Mouse (Mus musculus): ENCODE measurements around the gene Rfpl4.
"Not testable (repeated sequence)": the region's sequence is repeated elsewhere in the genome, so short reads cannot be mapped to it uniquely, and the experiment has no call there.

Rfpl4 gene

DNA sequence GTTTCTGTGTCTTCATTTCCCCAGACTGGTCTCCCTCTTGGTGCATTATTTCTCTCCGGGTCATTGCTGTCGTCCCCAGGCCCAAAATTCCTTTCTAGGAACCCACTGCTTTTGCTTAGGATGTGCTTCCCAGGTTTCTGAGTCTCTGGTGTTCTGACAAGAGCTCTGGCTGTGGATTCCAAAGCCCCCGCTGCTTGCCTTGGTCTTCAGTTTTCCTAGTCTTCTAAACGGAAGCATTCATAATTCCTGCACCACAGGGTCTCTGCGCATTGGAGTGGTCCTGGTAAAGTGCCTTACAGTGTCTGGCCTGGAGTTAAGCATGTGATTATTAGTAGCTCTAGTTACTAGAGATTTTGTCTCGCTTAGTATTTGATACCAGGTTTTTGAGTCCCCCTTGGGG, 35.9 kb downstream of the Rfpl4 start:
- DNase-seq (ENCODE audit: low spot score): no peak

DNA sequence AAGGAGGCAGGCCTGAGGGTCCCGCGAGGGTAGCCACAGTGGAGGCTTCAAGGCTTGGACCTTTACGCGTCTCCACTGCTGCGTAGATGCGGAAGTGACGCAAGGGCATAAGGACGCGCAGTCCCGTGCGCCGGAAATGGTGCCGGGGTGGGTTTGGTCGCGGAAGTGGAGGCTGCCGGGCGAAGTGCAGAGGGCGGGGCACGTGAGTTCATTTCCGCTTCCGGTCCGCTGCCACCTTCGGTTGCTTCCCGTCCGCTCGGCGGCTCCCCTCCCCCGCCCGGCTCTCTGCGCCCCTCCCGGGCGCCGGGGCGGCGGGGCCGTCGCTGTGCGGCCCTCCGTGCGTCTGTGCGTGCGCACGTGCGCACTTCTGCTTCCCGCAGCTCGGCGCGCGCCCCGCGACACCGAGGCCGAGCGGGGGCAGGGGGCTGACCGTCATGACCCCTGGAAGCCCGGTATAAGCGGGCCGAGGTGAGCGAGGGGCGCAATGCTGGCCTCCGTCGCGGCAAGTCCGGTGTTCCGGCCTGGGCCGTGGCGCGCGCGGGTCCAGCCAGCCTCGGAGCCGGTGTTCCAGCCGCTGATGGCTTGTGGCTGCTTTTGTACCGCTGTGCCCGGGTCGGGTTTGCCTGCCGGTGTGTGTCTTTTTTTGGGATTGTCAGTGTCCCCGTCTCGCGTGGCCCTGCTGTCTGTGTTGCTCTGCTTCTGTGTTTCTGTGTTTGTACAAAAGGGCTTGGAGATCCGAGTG, 36.6 kb downstream of the Rfpl4 start, which contains the start of gene Epn1:
Gene Epn1 (plus strand): TSS at position 226 of the 742 bp plus-strand sequence.
- DNase-seq (ENCODE audit: low spot score): peak; percentile 83

DNA sequence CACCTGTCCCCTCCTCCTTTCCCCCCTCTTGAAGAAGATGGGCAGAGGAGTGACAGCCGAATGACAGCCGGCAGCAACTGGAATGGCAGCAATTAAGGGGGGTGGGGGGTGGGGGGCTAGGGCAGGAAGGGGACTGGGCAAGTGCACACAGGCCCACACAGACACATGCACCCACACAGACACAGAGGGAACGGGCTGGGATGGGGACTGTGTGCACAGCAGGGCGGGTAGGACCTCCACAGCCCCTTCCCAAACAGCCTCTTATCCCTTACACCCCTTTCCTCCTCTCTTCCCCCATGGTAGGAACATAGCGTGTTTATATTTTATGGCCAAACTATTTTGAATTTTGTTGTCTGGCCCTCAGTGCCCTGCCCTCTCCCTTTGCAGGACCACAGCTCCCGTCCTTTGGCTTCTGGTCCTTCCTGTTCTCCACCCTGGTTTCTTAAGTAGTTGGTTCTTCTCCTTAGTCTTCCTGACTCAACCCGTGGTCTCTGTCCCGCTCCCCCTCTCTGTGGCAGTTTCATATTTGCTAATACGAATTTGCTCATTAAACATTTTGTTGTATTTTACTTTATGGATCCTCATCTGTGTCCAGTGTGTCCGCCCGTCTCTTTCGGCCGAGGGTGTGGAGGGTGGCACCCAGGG, 37.3 kb downstream of the Rfpl4 start:
- DNase-seq (ENCODE audit: low spot score): not testable (repeated sequence)

DNA sequence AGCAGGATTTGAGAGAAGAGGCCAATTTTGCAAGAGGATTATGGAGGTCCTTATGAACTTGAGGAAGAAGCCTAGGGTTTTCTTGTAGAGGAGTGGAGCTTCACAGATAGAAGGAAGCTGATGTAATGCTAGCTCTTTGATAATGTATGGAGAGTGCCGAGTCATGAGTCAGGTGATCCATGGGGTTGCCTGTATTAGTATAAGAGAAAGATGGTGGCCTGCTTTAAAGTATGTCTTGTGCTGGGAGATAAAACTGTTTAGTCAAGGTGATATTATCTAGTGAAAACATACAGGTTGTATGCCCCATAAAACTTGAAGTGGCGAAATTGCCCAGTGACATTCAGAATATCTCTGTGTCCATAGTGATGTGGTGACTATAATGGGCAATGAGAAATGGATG, 39.8 kb downstream of the Rfpl4 start:
- no peak for DNase-seq (ENCODE audit: low spot score)

DNA sequence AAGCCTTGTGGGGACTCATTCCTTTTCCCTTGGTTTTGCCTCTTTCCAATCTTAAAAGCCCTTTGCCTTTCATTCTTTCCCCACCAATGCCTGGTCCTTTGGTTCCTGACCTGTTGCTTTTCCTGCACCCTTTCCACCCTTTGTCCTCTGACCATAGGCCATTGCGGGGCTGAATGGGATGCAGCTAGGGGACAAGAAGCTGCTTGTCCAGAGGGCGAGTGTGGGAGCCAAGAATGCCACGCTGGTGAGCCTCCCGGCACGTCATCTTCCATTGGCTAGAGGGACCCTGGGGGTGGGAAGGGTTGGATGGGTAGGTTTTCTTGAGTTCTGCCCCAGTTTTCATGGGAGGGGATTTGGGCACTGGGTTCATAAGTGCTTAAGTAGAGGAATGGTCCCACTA, 41.8 kb downstream of the Rfpl4 start:
- no peak for DNase-seq (ENCODE audit: low spot score)

DNA sequence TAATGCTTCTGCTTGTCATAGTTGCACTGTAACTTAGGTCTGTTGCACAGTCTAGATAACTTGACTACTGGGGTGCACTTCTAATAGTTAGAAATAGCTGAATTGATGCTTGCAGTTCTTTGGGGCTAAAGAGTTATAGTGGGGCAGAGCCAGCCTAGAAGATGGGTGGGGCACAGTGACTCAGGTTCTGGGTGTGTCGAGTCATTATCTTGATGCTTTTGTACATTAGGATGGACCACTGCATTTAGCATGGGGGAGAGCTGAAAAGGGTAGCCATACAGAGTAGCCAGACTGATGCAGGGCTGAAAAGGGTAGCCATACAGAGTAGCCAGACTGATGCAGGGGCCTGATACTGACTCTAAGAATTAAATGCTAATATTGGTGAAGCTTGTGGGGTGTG, 43.2 kb downstream of the Rfpl4 start:
- no peak for DNase-seq (ENCODE audit: low spot score)

DNA sequence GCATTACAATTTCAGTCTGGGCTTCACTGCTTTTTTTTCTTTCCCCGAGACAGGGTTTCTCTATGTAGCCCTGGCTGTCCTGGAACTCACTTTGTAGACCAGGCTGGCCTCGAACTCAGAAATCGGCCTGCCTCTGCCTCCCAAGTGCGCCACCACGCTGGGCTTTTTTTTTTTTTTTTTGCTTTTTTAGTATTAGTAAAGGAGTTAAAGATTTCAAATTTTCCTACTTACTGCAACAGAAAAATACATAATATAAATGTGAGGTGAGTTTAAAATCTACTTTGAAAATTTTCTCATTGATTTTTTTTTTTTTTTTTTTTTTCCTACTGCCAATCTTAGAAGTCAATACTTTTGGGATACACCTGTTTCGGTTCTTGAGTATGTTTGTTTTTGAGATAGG, 51.9 kb downstream of the Rfpl4 start:
- DNase-seq (ENCODE audit: low spot score): no peak

DNA sequence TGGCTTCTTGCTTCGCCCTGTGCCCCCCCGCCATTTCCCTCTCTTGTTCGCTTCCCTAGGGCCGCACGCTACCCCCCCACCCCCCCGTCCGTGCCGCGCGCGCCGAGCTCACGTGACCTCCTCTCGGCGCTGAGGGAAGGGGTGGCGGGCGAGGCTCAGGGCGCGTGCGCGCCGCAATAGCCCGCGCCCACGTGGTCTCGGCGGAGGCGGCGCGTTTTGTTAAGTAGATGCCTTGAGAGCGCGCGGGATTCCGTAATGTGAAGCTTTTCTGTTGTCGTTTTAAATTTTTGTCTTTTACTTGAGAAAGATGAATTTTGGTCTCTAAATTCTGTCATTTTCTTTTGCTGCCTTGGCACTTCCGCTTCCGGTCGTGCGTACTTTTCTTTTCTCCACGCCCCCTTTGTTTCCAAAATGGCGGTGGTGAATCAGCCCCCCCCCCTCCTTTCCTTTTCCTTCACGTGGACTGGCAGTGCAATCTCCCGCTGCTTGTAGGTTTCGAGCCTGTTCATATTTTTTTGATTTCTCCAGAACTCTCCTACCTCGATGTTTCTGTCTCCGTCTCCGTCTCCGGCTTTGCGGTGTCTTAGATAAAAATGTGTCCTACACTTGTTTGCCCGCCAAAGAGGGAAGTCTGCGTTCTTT, 54.3 kb downstream of the Rfpl4 start:
- no peak for DNase-seq (ENCODE audit: low spot score)

DNA sequence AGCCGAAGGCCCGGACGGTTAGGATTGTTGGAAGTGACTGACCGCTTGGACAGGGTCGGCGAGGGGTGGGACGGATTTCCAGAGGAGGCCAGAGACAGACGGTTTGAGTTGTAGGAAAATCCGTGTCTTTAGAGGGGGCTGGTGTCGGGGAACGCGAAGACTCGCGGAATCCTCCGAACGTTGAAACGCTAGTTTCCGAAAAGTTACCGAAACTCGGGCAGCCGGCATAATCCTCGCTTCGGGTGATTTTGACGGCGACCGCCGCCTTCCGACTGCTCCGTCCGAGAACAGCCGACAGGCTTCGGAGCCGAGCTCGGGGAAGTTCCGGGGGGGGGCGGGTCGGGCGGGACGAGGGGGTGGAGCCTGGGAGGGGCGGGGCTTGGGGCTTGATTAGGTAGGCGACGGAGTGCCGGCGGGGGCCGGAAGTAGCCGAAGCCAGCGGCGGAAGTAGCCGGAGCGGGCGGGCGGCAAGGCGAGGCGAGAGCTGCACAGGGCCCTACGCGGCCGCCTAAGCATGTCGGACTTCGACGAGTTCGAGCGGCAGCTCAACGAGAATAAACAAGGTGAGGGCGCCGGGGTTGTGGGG, 54.9 kb downstream of the Rfpl4 start, which contains the start of gene U2af2:
Gene U2af2 (plus strand): TSS at position 370 of the 586 bp plus-strand sequence.
- no peak for DNase-seq (ENCODE audit: low spot score)

DNA sequence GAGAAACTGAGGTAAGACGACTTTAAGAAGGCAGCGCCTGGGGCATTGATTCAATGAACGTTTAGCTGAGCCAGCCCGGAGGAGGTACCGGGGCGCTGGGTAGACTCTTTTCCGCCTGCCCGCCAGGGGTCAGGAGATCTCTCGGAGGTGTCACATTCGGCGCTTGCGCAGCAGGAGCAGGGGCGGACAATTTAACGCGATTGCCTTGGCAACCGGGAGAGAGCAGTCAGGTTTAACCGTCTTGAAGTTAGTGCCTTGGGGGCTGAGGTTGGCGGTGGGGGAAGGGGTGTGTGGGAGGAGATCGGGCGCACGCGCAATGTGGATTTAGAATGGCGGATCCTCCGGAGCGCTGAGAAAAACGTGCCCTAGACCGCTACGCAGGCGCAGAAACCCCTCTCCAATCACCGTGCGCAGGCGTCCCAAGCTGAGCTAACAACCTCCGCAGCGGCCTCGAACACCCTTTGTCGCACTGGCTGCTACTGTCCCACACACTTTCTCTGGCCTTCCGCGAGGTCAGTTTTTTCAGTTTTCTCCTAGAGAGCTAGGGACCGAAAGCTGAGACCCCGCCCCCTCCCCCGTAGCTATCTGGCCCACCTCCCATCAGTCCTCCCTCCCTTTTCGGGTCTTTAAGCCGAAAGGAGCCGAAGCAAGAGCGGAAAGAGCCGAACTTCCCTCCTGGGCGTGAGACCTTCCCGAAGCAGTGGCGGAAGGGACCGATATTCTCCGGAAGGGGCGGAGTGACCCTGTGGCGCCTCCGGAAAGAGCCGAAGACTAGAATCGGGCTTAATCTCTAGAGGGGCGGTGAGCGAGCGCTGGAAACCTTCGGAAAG, 55.6 kb downstream of the Rfpl4 start:
- DNase-seq (ENCODE audit: low spot score): peak; percentile 98

DNA sequence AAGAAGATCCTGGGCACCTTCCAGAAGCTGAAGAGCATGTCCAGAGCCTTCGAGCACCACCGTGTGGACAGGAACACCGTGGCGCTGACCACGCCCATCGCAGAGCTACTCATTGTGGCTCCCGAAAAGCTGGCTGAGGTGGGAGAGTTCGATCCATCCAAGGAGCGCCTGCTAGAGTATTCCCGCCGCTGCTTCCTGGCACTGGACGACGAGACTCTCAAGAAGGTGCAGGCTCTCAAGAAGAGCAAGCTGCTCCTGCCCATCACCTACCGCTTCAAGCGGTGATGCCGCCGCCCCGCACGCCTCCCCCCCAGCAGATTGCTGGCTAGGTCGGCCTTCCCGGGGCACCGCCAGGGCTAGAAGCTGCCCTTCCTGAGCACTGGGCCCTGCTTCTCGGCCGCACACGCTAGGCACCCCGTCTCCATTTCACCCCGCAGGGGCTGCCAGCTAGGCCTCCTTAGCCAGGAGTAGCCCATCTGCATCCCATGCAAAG, 56.5 kb downstream of the Rfpl4 start:
- no peak for DNase-seq (ENCODE audit: low spot score)

All from layer of hippocampus, adult 9-10 months (tissue).